Mouse (Mus musculus) layer of hippocampus, adult 9-11 months (tissue): ENCODE measurements around the gene Prok1.

Experiments used
- DNase-seq: peaks from one replicate; pipeline ENCODE4 v3.0.0; 2022

Gene Prok1

GRCm38 (mm10) chr3:107183178-107183577 is 56.3 kb downstream of the Prok1 start:
- no peak for DNase-seq
